Mouse (Mus musculus): ENCODE results near the gene Scaf4.
A peak's percentile ranks its signal among the peaks of the same experiment; 100 is the strongest.

The Scaf4 gene

DNA sequence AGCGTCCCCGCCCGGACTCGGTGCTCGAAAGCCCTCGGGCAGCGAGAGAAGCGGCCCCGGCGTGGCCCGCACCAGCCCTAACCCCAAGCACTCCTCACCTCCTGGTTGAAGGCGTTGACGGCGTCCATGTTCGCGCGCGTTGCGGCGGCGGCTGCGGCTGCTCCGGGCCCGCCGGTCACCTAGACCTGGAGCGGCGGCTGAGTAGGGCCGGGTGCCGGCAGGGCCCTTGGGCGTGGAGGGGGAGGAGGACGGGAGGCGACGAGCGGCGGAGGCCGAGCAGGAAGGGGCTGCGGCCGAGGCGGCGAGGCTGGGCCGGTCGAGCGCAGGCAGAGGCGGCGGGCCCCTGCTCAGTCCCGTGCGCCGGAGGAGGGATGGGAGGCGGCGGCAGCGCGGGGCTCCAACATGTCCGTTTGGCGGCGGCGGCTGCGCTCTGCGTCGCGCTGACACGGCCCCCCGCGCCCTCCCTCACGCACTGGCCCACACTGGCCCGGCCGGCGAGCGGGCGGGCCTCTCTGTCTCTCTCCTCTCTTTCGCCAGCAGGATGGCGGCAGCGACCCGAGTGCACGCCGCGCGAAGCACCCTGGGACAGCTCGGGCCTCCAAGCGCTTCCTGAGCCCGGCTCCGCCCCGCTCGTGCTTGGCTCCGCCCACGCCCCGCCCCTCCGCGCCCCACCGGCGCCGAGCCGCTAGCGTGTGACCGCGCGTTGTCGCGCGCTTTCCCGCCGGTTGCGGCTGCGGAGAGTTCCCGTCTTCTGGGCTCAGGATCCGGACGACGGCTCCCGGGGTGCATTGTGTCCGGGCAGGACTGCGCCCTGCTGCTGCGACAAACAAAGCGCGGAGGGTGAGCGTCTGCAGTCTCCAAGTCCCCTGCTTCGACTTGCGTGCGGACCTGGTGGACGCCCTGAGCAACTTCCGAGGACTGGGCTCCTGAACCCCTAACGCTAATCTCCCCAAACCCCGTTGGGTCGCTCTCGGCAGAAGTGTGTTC is at the start of gene Scaf4:
Gene Scaf4, minus strand, starts transcription at position 599 of the 987 bp plus-strand sequence.
- peak; percentile 95 for DNase-seq

DNA sequence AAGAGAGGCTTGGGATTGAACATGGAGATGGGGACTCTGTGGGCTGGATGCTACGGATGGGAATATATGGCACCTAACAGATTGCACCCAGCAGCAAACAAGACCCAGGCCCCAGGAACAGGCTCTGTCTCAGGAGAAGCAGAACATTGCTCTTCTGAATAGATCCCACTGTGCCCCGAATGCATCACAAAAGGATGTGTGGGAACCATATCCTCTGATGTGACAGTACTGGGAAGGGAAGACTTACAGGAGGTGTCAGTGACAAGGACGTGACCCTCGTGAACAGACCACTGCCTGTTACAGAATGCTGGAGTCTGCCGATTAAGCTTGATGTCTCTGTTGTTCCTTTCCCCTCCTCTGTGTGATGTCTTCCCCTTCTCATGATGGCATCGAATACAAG is 48.2 kb upstream of the Scaf4 start:
- DNase-seq: no peak

DNA sequence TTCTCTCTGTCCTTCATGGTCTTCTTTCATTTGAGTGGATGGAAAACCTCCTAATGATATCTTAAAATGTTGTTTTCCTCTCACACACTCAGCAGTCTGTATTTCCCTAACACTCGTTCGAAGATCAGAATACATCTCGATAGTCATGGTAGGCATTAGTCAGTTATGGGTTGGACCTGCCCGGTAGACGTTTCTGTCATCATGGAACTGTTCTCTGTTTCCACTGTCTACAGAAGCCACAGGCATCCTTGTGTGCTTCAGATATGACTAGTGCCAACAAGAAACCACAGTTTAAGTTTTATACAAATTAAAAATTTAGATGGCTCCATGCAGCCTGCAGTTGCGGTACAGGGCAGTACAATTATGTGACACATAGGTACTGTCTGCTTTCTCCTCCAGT is 46.7 kb upstream of the Scaf4 start:
- DNase-seq: no peak

DNA sequence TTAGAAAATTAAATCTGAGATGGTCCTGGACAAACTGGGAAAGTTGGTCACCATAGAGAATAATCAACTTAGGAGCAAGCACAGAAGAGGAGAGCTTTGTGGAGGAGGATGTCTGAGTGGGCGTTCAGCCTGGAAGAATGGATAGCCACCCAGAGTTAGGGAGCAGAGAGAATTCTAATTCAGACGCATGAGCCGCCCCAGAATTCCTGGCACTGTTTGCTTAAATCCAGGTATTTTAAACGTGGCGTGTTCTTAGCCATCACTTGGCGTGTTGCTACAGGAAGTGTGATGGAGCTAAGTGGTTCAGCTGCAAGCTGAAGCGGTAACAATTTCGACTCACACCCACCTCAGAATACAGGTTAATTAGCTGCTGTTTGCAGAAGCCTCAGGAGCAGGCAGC is 45.2 kb upstream of the Scaf4 start:
- DNase-seq: no peak

DNA sequence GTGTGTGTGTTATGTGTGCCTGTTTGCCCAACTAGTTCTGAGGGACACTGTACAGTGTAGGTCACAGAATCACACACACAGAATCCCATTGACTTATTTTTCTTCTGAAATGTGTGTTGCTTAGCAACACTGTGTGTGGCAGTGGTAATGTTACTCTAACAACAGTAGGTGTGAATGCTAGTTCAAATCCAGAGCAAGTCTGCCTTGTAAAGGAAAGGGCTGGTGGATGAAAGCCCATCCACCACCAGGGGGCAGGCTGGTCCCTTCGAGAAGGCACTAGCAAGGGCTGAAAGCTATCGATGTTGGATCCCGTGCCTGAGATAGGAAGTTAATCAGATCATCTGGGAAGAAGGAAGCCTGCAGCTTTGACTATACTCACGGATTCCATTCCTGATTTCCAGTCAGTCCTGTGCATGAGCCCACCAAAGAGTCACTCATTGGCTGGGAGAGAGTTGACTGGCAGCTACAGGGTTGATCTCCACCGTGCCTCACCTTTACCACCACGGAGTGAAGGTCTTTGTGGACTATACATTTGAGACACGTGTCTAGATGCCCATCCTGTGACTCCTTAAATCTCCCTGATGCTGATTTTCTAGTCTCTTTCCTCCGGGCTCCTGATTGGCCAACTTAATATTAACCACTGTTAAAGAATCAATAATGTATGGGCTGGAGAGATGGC is 38.7 kb upstream of the Scaf4 start:
- peak; percentile 72 for DNase-seq

DNA sequence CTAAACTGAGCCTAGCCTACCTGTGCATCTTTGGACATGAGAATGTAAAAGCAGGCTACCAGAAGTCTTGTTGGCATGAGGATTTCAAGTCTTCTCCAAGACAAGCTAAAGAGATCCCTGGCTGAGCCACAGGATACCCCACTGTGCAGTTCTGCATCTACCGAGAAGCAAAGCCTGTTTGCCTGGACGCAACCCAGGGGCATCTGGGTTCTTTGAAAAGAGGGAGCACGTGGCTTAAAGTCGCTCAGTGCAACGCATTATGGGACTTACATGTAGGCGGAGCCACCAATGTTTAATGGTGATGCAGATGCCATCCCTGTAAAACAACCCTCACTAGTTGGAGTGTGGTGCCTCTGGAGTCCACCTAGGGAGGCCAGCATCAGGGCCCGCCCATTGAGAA is 35.0 kb upstream of the Scaf4 start:
- no peak for DNase-seq

DNA sequence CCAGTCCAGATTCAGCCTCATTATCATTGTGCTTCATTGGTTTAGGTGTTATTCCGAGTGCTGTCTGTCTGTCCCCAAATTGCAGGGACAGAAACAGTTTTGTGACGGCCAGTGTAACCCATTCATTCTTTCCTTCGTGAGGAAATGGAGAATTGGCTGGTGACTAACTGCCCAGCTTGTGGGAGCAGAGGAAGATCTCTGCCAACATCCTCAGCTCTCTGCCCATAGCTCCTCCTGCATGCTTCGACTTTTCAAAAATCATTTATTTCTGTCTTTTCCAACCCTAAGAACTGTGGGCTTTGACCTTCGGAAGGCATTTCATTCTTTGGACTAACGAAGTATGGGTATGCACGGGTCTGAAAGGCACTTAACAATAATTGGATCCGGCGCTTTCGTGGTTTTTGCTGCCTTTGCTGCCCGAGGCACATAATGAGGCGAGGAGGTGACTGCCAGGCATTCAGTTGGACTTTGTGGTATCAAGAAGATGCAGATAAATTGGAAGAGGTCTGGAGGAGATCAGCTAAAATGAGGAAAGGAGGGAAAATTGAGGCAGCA is 34.1 kb upstream of the Scaf4 start:
- DNase-seq: no peak

DNA sequence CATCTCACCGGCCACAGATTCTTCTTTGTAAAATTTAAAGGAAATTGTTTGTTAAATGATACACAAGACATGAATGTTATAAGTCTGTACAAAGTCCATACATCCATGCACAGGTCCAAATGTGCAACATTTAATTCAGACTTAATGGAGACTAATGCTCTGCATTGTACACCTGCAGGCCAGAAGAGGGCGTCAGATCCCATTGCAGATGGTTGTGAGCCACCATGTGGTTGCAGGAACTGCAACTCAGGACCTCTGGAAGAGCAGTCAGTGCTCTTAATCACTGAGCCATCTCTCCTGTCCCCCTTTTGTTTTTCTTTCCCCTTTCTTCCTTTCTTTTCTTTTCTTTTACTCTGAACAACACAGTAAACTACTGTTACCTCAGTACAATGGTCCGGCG is 33.5 kb upstream of the Scaf4 start:
- DNase-seq: no peak

DNA sequence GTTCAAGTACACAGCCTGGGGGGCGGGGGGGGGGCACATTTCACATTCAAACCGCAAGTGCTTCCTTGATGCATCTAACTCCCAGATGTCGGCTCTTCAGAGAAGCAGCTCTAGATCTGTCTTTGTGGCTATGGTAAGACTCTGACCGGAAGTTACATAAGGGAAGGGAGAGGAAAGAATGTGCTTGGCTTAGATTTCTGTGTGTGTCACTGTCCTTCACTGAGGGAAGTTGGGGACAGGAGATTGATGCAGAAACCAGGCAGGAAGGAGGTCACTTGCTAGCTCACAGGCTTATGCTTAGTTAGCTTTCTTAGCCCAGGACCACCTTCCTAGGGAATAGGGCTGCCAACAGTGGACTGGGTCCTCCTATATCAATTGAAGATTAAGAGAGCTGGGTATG is 31.6 kb upstream of the Scaf4 start:
- DNase-seq: no peak

DNA sequence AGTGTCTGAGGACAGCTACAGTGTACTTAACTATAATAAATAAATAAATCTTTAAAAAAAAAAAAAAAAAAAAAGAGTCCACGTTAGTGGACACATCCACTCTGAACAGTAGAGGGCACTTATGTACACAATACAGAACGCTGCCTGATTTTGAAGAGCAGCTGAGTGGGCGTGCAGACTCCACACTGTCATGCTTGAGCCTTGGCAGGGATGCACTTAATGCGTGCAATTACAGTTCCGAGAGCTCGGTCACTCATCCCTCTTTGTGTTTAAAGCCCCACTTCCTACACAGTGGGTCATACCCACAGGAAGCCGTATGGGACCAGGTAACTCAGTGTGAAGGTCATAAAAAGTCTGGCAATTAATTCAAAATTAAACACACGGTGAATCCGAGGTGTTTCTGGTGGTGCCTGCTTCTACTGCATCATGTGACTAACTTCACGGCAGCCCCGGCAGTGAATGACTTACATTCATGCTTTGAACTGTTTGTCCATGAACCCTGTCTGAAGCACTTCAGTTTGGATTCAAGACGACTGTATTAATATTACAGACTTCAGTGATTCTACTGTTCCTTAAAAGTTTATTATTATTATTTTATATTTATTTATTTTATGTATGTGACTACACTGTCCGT is 28.3 kb upstream of the Scaf4 start:
- peak; percentile 21 for DNase-seq

DNA sequence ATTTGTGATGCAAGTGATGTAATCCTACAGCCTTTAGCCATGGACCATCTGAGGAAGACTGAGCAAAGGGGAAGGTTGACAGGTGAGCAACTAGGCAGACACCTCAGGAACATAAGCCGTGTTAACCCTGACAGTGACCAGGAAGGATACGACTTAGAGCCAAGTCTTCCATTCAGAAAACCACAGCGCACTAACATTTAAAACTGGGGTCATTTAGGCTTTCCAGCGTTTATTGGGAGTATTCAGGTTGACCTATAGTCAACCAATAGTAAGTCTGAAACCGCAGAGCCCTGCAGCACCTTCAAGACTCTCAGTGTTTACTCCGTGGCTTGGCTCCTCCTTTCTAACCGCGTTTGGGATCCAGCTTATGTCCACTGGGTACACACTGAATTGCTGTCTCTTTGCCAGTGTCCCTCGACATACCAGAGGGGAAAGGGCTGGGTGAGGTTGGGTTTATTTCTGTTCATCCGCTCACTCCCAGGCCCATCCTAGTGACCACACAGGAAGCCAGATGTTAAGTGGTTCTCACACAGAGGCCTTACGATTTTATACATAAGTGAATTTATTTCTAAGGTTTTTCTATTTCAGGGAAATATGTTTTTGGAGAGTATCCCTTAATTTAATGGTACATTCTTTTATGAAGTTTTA is 26.3 kb upstream of the Scaf4 start:
- no peak for DNase-seq

DNA sequence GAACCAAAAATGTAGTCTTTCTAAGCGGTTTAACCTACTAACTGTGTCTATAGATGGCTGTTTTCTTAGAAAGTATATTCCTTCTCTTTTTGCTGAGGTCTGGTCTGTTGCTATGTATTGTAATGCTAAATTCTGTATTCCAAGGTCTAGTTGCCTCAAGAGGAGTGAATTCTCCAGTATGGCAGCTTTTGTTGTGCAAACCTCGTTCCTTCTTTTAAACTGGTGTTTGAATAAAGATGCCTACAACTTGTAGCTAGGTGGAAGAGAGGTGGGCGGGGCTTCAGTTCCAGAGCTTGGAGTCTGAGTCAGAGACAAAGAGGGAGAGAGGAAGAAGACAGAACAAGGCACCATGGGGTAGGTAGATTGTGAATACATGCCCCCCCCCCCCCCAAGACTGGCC is 25.5 kb upstream of the Scaf4 start:
- DNase-seq: no peak

DNA sequence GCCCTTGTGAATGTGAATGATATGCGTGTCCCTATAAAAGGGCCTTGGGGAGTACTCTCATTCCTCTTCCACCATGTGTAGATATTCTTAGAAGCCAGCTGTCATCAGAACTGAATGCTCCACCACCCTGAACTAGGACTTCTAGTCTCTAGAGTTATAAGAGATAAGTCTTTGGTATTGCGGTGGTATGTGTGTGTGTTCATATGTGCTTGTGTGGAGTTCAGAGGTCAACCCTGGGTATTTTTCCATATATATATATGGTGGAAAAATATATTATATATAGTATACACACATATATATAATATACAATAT is 19.6 kb upstream of the Scaf4 start:
- DNase-seq: no peak

DNA sequence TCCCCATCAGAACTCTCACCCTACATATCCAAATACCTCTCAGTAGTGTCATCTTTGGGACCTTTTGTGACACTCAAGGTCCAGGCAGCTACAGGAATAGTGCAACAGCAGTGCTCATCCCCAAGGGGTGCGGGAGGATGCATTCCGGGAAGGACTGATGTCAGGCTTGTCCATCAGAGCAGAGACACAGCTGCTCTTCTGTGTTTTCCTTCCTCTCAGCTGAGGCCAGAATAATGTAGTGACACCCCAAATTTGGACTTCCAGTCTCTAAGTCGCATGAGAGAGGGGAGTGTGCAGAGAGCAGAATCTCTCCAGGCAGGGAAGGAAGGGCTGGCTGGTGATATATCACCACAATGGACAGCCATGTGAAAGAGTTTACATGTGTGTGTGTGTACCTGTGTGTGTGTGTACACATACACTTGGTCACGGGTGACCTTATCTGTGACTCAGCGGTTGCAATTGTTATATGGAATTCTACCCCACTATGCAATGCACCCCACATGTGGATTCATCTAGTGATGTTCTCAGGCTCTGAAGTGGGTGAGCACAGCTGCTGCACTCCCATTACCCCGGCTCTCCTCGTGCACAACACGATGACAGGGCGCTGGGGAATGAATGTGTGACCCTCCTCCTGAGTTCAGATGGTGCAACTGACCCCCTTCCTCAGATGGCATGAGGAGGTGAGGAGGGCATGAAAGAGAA is 19.1 kb upstream of the Scaf4 start:
- DNase-seq: no peak

DNA sequence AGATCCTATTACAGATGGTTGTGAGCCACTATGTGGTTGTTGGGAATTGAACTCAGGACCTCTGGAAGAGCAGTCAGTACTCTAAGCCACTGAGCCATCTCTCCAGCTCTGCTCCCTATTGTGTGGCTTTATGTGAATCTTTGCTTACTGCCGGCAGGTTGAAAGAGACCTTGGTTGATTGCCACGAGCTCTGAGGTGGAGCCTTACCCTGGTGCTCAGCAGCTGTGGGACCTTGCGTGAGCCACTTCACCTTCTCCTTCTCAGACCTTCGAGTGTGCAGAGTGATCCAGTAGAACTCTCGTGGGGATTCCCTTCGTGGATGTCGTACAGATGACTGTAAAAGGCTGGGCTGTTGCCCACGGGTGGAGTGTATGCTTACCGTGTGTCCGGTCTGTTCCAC is 17.4 kb upstream of the Scaf4 start:
- no peak for DNase-seq

DNA sequence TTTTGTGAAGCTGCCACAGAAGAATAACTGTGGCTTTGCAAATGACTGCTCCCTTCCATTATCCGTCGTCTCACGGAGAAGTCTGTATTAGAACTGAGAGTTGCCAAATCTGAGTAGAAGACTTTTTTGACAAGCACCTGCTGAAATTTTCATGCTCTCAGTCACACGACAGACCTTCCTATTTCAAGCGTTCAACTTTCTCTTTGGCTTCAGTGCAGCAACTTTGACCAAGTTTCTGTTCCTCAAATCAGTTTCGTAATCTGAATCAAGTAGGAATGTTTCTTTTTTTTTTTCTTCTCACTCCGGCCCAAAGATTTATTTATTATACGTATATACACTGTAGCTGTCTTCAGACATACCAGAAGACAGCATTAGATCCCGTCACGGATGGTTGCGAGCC is 16.6 kb upstream of the Scaf4 start:
- DNase-seq: no peak

DNA sequence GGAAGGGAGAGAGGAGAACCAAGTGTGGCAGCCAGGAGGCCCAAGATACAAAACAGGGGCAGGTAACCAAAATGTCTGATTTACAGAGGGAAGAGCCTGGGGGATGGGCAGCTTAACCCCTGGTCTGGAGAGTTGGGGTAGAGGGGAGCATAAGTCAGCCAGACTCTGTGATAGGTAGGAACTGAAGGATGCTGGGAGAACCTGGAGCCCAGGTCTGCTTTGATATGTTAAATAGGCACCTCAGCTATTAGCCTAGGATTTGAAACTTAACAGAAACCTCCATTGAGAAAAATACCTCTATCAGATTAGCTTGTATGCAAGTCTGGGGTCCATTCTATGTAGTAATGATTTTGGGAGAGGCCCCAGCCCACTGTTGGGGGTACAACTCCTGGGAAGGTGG is 15.3 kb upstream of the Scaf4 start:
- DNase-seq: no peak

DNA sequence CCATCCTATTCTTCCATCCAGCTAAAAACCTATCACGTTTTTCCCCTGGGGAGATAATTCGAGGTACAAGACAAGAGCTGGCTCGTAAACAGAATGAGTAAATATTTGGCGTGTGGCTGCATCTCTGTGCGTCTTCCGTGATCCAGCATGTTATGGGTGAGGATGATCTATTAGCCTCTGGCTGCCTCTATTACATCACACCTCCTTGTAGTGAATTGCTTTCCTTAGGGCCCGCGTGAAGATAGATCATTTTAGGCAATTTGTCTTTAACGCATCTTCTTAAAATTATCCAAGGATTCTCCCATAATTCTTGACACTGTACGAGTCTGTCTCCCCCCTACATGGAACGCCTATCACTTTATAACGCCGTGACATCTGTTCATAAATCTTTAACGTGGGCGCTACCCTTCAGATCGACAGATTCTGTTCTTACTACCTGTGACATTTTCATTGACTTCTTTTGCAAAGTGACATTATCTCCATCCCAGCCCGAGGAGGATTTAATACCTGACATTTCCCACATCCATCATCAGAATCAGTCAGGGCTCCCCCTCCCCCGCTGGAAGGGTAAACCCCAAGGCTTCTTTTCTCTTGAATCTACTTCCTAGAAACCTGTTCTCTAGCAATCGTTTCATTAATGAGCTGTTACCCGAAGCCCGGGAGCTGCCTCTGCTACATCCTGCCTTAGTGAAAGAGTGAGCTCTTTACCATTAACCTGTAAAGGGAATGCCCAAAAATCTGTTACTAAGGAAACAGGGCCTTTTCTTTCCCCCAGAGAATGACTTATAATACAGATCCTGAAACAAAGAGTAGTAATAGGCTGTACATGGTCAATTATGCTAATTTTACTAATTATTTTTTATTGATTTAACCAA is 14.4 kb upstream of the Scaf4 start:
- DNase-seq: no peak

DNA sequence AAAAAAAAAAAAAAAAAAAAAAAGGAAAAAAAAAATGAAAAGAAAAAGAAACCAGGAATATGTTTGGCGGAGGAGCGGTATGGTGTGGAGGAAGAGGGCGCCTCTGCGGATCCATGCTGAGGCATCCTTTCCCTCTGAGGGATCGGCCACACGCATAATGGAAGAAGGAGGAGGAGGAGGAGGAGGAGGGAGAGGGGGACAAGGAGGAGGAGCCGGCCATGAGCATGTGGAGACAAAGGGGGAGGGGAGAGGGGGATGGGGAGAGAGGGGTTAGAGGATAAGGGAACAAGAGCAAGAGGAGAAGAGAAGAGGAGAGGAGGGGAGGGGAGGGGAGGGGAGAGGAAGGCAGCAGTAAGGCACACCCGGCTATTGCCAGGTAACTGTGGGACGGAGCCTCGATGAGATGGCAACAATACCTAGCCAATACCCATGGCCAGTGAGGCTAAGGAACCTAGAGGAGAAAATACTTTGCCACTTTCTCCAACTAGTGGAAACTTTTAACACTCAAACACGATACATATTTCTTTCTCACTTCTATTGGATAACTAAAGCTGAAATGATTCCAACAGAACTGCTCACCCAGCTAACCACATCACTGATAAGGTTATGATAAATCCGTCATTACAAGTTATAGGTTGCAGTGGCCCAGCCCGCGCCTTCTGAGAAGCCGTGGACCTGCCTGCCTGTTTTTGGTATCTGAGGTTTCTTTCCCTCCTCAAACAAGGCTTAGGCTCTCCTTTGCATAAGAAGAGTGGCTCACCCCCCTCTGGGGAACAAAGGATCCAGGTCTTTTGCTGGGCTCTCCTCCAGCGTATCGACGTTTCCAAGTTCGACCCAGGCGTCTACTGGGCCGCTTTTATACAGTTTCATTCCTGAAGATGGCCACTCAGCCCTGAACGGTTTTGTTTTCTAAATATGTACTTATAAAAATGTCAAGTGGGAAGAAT is 13.4 kb upstream of the Scaf4 start:
- DNase-seq: no peak

DNA sequence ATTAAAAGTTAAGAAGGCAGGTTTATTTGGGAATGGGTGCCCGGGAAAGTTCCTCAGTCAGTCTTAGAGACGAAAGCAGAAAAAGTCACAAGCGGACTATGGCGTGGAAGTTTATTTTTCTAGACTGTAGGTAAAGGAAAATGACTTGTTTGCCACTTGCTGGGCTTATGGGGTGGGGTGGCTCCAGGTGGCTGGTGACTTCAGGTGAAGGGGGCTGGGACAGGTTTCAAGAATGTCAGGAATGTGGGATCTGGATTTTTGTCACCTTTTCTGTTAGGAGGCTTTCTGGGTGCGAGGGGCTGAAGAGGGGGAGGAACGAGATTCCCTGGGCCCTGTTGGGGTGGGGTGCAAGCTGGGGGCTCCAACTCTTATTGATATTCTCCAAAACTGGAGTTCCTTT is 7.4 kb upstream of the Scaf4 start:
- no peak for DNase-seq
